In genomic region chr10:121556263-121556662, GRCm38 (mm10) we compare ENCODE assay signal across 12 mouse cellular contexts. TPM values are rescaled to one million over a fixed set of nuclear protein-coding genes. Genes with fewer than 3 reads are reported as not detected.
DNase-seq lines count a peak whose midpoint lies in the region; ATAC-seq and TF ChIP-seq lines count a peak whose summit lies in the region.
"Had no signal": no experiment of that assay in that cellular context is flagged by ENCODE, and none has a peak within 500 bp of the region (broad histone marks: within the 10 kb centered on the region; RNA-seq: fewer than 3 reads in every experiment).

No protein-coding gene starts in this region.

- H3K9me3 ChIP-seq in ES-Bruce4 (replicated peaks; ENCODE audit: control insufficient read depth, insufficient read depth, low read length, poor library complexity, severe bottlenecking), result no peaks in the 10 kb centered on the region
- H3K9me3 ChIP-seq in liver, embryonic 14.5 days (ENCODE audit: control insufficient read depth, low read length), result no peaks in the 10 kb centered on the region
- H3K9me3 ChIP-seq: embryonic facial prominence, embryonic 15.5 days; hindbrain, embryonic 15.5 days; lung, embryonic 15.5 days had no signal

- no peaks in the 10 kb centered on the region for H3K27me3 ChIP-seq in ES-Bruce4 (ENCODE audit: control insufficient read depth, insufficient read depth, low read length, poor library complexity, severe bottlenecking)
- H3K27me3 ChIP-seq in liver, embryonic 14.5 days (ENCODE audit: control insufficient read depth, insufficient read depth, low read length), result no peaks in the 10 kb centered on the region
- H3K27me3 ChIP-seq: embryonic facial prominence, embryonic 15.5 days; hindbrain, embryonic 15.5 days; lung, embryonic 15.5 days had no signal

- H3K4me2 ChIP-seq in liver, embryonic 14.5 days (ENCODE audit: low read depth), result no peak overlapping the region
- H3K4me2 ChIP-seq: embryonic facial prominence, embryonic 15.5 days; hindbrain, embryonic 15.5 days; lung, embryonic 15.5 days had no signal

- 60% methylated on average over 6 of the region's 6 CpGs for whole genome bisulfite sequencing in liver, embryonic 14.5 days (ENCODE audit: insufficient replicate concordance)

- no peak overlapping the region for H3K9ac ChIP-seq in ES-Bruce4 (ENCODE audit: low read depth, poor library complexity, severe bottlenecking)
- no peak overlapping the region for H3K9ac ChIP-seq in liver, embryonic 14.5 days (replicated peaks)
- H3K9ac ChIP-seq: embryonic facial prominence, embryonic 15.5 days; hindbrain, embryonic 15.5 days; lung, embryonic 15.5 days had no signal

- peaks cover 14% of the 10 kb centered on the region for H3K36me3 ChIP-seq in ES-Bruce4 (ENCODE audit: control insufficient read depth, insufficient read depth, low read length, poor library complexity, severe bottlenecking)
- peaks cover 48% of the 10 kb centered on the region for H3K36me3 ChIP-seq in liver, embryonic 14.5 days (replicated peaks; ENCODE audit: control insufficient read depth, insufficient read depth, low read depth)

- H3K4me3 ChIP-seq in layer of hippocampus, adult 2 months, result no peak overlapping the region
- H3K4me3 ChIP-seq in ES-Bruce4 (ENCODE audit: low read depth, low read length), result no peak overlapping the region
- H3K4me3 ChIP-seq in liver, embryonic 14.5 days (ENCODE audit: insufficient read depth in 1 of 2, low read depth in 2 of 2, low read length in 2 of 2), result no peak overlapping the region
- H3K4me3 ChIP-seq: embryonic facial prominence, embryonic 15.5 days; hindbrain, embryonic 15.5 days; lung, embryonic 15.5 days had no signal

- 0 out of 2 replicates have a peak, but pooled peaks have one; percentile 59 for ATAC-seq in liver, embryonic 14.5 days (ENCODE audit: insufficient read depth)

- no peaks in the 10 kb centered on the region for H3K4me1 ChIP-seq in ES-Bruce4 (ENCODE audit: control insufficient read depth, insufficient read depth, low read length)
- no peaks in the 10 kb centered on the region for H3K4me1 ChIP-seq in liver, embryonic 14.5 days (replicated peaks; ENCODE audit: control insufficient read depth in 2 of 2, insufficient read depth in 2 of 2, low read length in 1 of 2)
- H3K4me1 ChIP-seq: embryonic facial prominence, embryonic 15.5 days; hindbrain, embryonic 15.5 days; lung, embryonic 15.5 days had no signal

- 0 out of 2 replicates have a peak overlapping the region, but pooled peaks have one; percentile 25 for H3K27ac ChIP-seq in layer of hippocampus, adult 2 months
- H3K27ac ChIP-seq in ES-Bruce4 (ENCODE audit: insufficient read depth, low read length), result no peak overlapping the region
- no peak overlapping the region for H3K27ac ChIP-seq in liver, embryonic 14.5 days
- H3K27ac ChIP-seq: embryonic facial prominence, embryonic 15.5 days; hindbrain, embryonic 15.5 days; lung, embryonic 15.5 days had no signal

- DNase-seq in layer of hippocampus, adult 2 months (ENCODE audit: low spot score in 2 of 2), result peak in 1 of 2 experiments; percentile 5
- no peak for DNase-seq in layer of hippocampus, postnatal 25 days (ENCODE audit: extremely low spot score in 1 of 2, low spot score in 1 of 2)
- peak; percentile 64 for DNase-seq in R1 (ENCODE audit: low read depth, low spot score)
- no peak for DNase-seq in liver, embryonic 14.5 days (ENCODE audit: low read depth in 3 of 3, low spot score in 3 of 3)
- no peak for DNase-seq in cerebellum, postnatal 14 days
- DNase-seq in T-cell, adult 2 months (ENCODE audit: low spot score), result no peak
- DNase-seq: cerebellum, postnatal 36 days; kidney, postnatal 25 days had no signal

- no peak for TF ChIP-seq POLR2A in ES-Bruce4 (IDR thresholded peaks at IDR 0.05; ENCODE audit: insufficient read depth, low read length)

- TF ChIP-seq CTCF in layer of hippocampus, adult 2 months (conservative IDR thresholded peaks at IDR 0.05), result peak; percentile 34
- peak; percentile 40 for TF ChIP-seq CTCF in ES-Bruce4 (IDR thresholded peaks at IDR 0.05; ENCODE audit: low read depth, low read length)
- peak; percentile 84 for TF ChIP-seq CTCF in liver, embryonic 14.5 days (IDR thresholded peaks at IDR 0.05; ENCODE audit: low read depth)

- TF ChIP-seq EP300 in ES-Bruce4 (IDR thresholded peaks at IDR 0.05; ENCODE audit: insufficient read depth, low read depth, low read length), result no peak
- TF ChIP-seq EP300 in liver, embryonic 14.5 days (IDR thresholded peaks at IDR 0.05; ENCODE audit: low read depth), result no peak

RNA-seq across cellular contexts. Expression of gene Tbk1, which starts 30.3 kb away (rescaled TPM):
- total RNA-seq in layer of hippocampus, adult 2 months (2021), result 10 to 100 TPM; 49.3 to 55.6 TPM
- 10 to 100 TPM; 47.6 to 50.8 TPM for total RNA-seq in layer of hippocampus, postnatal 25 days (2021)
- polyA plus RNA-seq in ES-Bruce4 (2011; ENCODE audit: insufficient read depth, insufficient read length, low read depth, missing spikeins), result 50.4 and 51.4 TPM in 2 replicates
- 6.6 and 13.6 TPM in 2 replicates for polyA plus RNA-seq in liver, embryonic 14.5 days (2012; rRNA removed)
- polyA plus RNA-seq in liver, embryonic 14.5 days (2014; fragmentation: Nextera tagmentation; extraction: Ambion mirVana), result 17.1 and 18.0 TPM in 2 replicates

Comparison
In these comparisons a context has a peak if more than half of its experiments do, and no peak if none do; other contexts are left out.
1. CTCF ChIP-seq: peak in every context shown above with its lines; median percentile 84 in liver, embryonic 14.5 days; 40 in ES-Bruce4; 34 in layer of hippocampus, adult 2 months.